Mouse (Mus musculus): ENCODE data around the gene Gm21721.
"Not testable (repeated sequence)": the region's sequence is repeated elsewhere in the genome, so short reads cannot be mapped to it uniquely, and the experiment has no call there.

Gm21721 gene

DNA sequence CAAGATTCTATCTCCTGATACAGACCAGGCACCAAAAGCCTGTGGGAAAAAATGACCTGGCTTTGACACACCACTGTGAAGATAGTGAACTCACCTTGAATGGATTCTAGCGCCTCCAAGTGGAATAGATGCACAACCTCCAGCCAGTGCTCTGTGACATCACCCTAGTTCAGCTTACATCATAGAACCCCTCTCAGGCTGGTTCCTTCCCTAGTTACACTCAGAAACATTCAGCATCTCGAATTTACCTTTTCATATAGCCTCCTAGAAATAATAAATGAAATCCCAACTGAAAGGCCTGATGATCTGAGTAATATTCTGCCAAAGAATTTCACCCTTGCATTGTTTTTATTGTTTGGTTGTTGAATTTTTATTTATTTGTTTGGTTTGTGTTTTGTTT lies at the start of gene Gm21721:
Gene Gm21721 (minus strand): TSS at position 101 of the 400 bp plus-strand sequence.
- DNase-seq (ENCODE audit: low read depth, low spot score) = not testable (repeated sequence)
